14 mouse cellular contexts compared by ENCODE assay signal in genomic region chr1:128400926-128401325, GRCm38 (mm10). TPM values are rescaled to one million over a fixed set of nuclear protein-coding genes. Genes with fewer than 3 reads are reported as not detected.
DNase-seq lines count a peak whose midpoint lies in the region; ATAC-seq and TF ChIP-seq lines count a peak whose summit lies in the region.
"Had no signal": no experiment of that assay in that cellular context is flagged by ENCODE, and none has a peak within 500 bp of the region (broad histone marks: within the 10 kb centered on the region; RNA-seq: fewer than 3 reads in every experiment).

No protein-coding gene starts in this region.

- no peak overlapping the region for H3K4me3 ChIP-seq in midbrain, embryonic 10.5 days
- H3K4me3 ChIP-seq in midbrain, postnatal 0 days (ENCODE audit: low read depth, low read length), result no peak overlapping the region
- no peak overlapping the region for H3K4me3 ChIP-seq in forebrain, embryonic 14.5 days (ENCODE audit: low read depth, low read length)
- H3K4me3 ChIP-seq in midbrain, embryonic 13.5 days (replicated peaks), result no peak overlapping the region
- H3K4me3 ChIP-seq in limb, embryonic 10.5 days, result no peak overlapping the region
- H3K4me3 ChIP-seq: heart, embryonic 13.5 days; liver, embryonic 12.5 days had no signal

- H3K9me3 ChIP-seq in midbrain, embryonic 10.5 days (replicated peaks), result 0 out of 2 replicates have a peak, but pooled peaks cover 6% of the 10 kb centered on the region
- no peaks in the 10 kb centered on the region for H3K9me3 ChIP-seq in midbrain, postnatal 0 days (ENCODE audit: low read length)
- H3K9me3 ChIP-seq in forebrain, embryonic 14.5 days (replicated peaks; ENCODE audit: control insufficient read depth, low read length), result no peaks in the 10 kb centered on the region
- no peaks in the 10 kb centered on the region for H3K9me3 ChIP-seq in midbrain, embryonic 13.5 days
- H3K9me3 ChIP-seq in limb, embryonic 10.5 days (replicated peaks), result no peaks in the 10 kb centered on the region
- H3K9me3 ChIP-seq: heart, embryonic 13.5 days; liver, embryonic 12.5 days had no signal

- no peak for ATAC-seq in midbrain, postnatal 0 days (ENCODE audit: low FRiP score)
- no peak for ATAC-seq in forebrain, embryonic 14.5 days
- ATAC-seq in midbrain, embryonic 13.5 days, result no peak
- ATAC-seq: liver, embryonic 12.5 days had no signal

- H3K36me3 ChIP-seq in midbrain, embryonic 10.5 days, result peaks cover 66% of the 10 kb centered on the region
- H3K36me3 ChIP-seq in midbrain, postnatal 0 days (ENCODE audit: insufficient read depth, low read length), result peaks cover 2% of the 10 kb centered on the region; the same call in 1 of the 2 replicates
- peaks cover 9% of the 10 kb centered on the region for H3K36me3 ChIP-seq in forebrain, embryonic 14.5 days (ENCODE audit: control insufficient read depth, insufficient read depth, low read length)
- peaks cover 12% of the 10 kb centered on the region for H3K36me3 ChIP-seq in midbrain, embryonic 13.5 days
- peaks cover 76% of the 10 kb centered on the region for H3K36me3 ChIP-seq in limb, embryonic 10.5 days

- TF ChIP-seq CTCF in midbrain, postnatal 0 days (IDR thresholded peaks at IDR 0.05), result no peak

- H3K4me2 ChIP-seq in midbrain, postnatal 0 days (ENCODE audit: low read depth, low read length, poor library complexity, severe bottlenecking), result no peak overlapping the region
- H3K4me2 ChIP-seq in forebrain, embryonic 14.5 days (ENCODE audit: low read length), result no peak overlapping the region
- H3K4me2 ChIP-seq in midbrain, embryonic 13.5 days (replicated peaks), result no peak overlapping the region
- H3K4me2 ChIP-seq: heart, embryonic 13.5 days; liver, embryonic 12.5 days had no signal

- no peak for DNase-seq in midbrain, embryonic 10.5 days (ENCODE audit: low spot score)
- DNase-seq in midbrain, postnatal 0 days (ENCODE audit: low spot score), result no peak
- peak; percentile 7 for DNase-seq in Muller cell, postnatal 12 days (ENCODE audit: inconsistent ontology term)
- DNase-seq in forebrain, embryonic 14.5 days (ENCODE audit: low spot score), result peak; percentile 14
- no peak for DNase-seq in limb, embryonic 10.5 days (ENCODE audit: low spot score)
- DNase-seq in heart, adult 18-20 months, result no peak
- DNase-seq: cerebellum, adult 2 months; gastrocnemius, postnatal 25 days; kidney, adult 9 months; right cerebral cortex, adult 18-20 months; spleen, adult 18-20 months had no signal

- H3K27me3 ChIP-seq in midbrain, embryonic 10.5 days (ENCODE audit: low read depth, poor library complexity, severe bottlenecking), result no peaks in the 10 kb centered on the region
- no peaks in the 10 kb centered on the region for H3K27me3 ChIP-seq in midbrain, postnatal 0 days (ENCODE audit: insufficient read depth, low read length)
- no peaks in the 10 kb centered on the region for H3K27me3 ChIP-seq in forebrain, embryonic 14.5 days (replicated peaks; ENCODE audit: control insufficient read depth, insufficient read depth, low read length)
- no peaks in the 10 kb centered on the region for H3K27me3 ChIP-seq in midbrain, embryonic 13.5 days
- H3K27me3 ChIP-seq in limb, embryonic 10.5 days (ENCODE audit: low read depth, poor library complexity, severe bottlenecking), result no peaks in the 10 kb centered on the region
- H3K27me3 ChIP-seq: heart, embryonic 13.5 days; liver, embryonic 12.5 days had no signal

- H3K4me1 ChIP-seq in midbrain, embryonic 10.5 days, result peaks cover 48% of the 10 kb centered on the region
- no peaks in the 10 kb centered on the region for H3K4me1 ChIP-seq in midbrain, postnatal 0 days (ENCODE audit: insufficient read depth, low read length)
- peaks cover 20% of the 10 kb centered on the region for H3K4me1 ChIP-seq in forebrain, embryonic 14.5 days (ENCODE audit: control insufficient read depth, insufficient read depth, low read length)
- H3K4me1 ChIP-seq in midbrain, embryonic 13.5 days (replicated peaks), result peaks cover 36% of the 10 kb centered on the region
- no peaks in the 10 kb centered on the region for H3K4me1 ChIP-seq in limb, embryonic 10.5 days
- H3K4me1 ChIP-seq: heart, embryonic 13.5 days; liver, embryonic 12.5 days had no signal

- 37% methylated on average over 2 of the region's 2 CpGs for WGBS in midbrain, embryonic 10.5 days
- WGBS in midbrain, postnatal 0 days, result 6% methylated on average over 2 of the region's 2 CpGs
- WGBS in forebrain, embryonic 14.5 days, result 6% methylated on average over 2 of the region's 2 CpGs
- 8% methylated on average over 2 of the region's 2 CpGs for WGBS in midbrain, embryonic 13.5 days
- 77% methylated on average over 2 of the region's 2 CpGs for WGBS in limb, embryonic 10.5 days

- no peak overlapping the region for H3K9ac ChIP-seq in midbrain, postnatal 0 days (replicated peaks; ENCODE audit: low read length, poor library complexity, severe bottlenecking)
- no peak overlapping the region for H3K9ac ChIP-seq in forebrain, embryonic 14.5 days (ENCODE audit: low read length)
- H3K9ac ChIP-seq in midbrain, embryonic 13.5 days (replicated peaks), result no peak overlapping the region
- H3K9ac ChIP-seq: heart, embryonic 13.5 days; liver, embryonic 12.5 days had no signal

- peak overlapping the region; percentile 72 for H3K27ac ChIP-seq in midbrain, embryonic 10.5 days (replicated peaks)
- H3K27ac ChIP-seq in midbrain, postnatal 0 days (ENCODE audit: low read depth, low read length), result no peak overlapping the region
- H3K27ac ChIP-seq in forebrain, embryonic 14.5 days (ENCODE audit: low read depth, low read length), result peak overlapping the region; percentile 44; the same call in 1 of the 2 replicates
- 0 out of 2 replicates have a peak overlapping the region, but pooled peaks have one; percentile 15 for H3K27ac ChIP-seq in midbrain, embryonic 13.5 days
- no peak overlapping the region for H3K27ac ChIP-seq in limb, embryonic 10.5 days
- H3K27ac ChIP-seq: heart, embryonic 13.5 days; liver, embryonic 12.5 days had no signal

RNA-seq across cellular contexts. Expression of gene Dars, which starts 16.2 kb away (rescaled TPM):
- polyA plus RNA-seq in midbrain, embryonic 10.5 days (2016; fragmentation: Nextera tagmentation; extraction: Ambion mirVana), result 190 and 216 TPM in 2 replicates
- 53.6 and 62.6 TPM in 2 replicates for total RNA-seq in midbrain, postnatal 0 days (2014; rRNA removed)
- polyA plus RNA-seq in midbrain, postnatal 0 days (2015; fragmentation: Nextera tagmentation; extraction: Ambion mirVana), result 104 and 105 TPM in 2 replicates
- polyA plus RNA-seq in forebrain, embryonic 14.5 days (2014; fragmentation: Nextera tagmentation; extraction: Ambion mirVana), result 105 and 111 TPM in 2 replicates
- 136 and 140 TPM in 2 replicates for polyA plus RNA-seq in midbrain, embryonic 13.5 days (2015; fragmentation: Nextera tagmentation; extraction: Ambion mirVana)
- polyA plus RNA-seq in limb, embryonic 10.5 days (2016; fragmentation: Nextera tagmentation; extraction: Ambion mirVana), result 148 and 175 TPM in 2 replicates
- total RNA-seq in heart, adult 18-20 months (2021), result 10 to 100 TPM; 69.2 to 71.5 TPM

RNA-seq across cellular contexts. Expression of gene Mcm6, which starts 41.5 kb away (rescaled TPM):
- 330 and 373 TPM in 2 replicates for polyA plus RNA-seq in midbrain, embryonic 10.5 days (2016; fragmentation: Nextera tagmentation; extraction: Ambion mirVana)
- total RNA-seq in midbrain, postnatal 0 days (2014; rRNA removed), result 36.3 and 37.3 TPM in 2 replicates
- polyA plus RNA-seq in midbrain, postnatal 0 days (2015; fragmentation: Nextera tagmentation; extraction: Ambion mirVana), result 31.1 and 31.9 TPM in 2 replicates
- polyA plus RNA-seq in forebrain, embryonic 14.5 days (2014; fragmentation: Nextera tagmentation; extraction: Ambion mirVana), result 121 and 131 TPM in 2 replicates
- 93.8 and 94.1 TPM in 2 replicates for polyA plus RNA-seq in midbrain, embryonic 13.5 days (2015; fragmentation: Nextera tagmentation; extraction: Ambion mirVana)
- 315 and 325 TPM in 2 replicates for polyA plus RNA-seq in limb, embryonic 10.5 days (2016; fragmentation: Nextera tagmentation; extraction: Ambion mirVana)
- total RNA-seq in heart, adult 18-20 months (2021), result 1 to 10 TPM; 6.0 to 6.5 TPM

Comparison
In these comparisons a context has a peak if more than half of its experiments do, and no peak if none do; other contexts are left out.
1. H3K27ac ChIP-seq: peak in midbrain, embryonic 10.5 days (single experiment), forebrain, embryonic 14.5 days (single experiment) and midbrain, embryonic 13.5 days (single experiment); none in midbrain, postnatal 0 days (single experiment) and limb, embryonic 10.5 days (single experiment).
2. DNase-seq: peak in Muller cell, postnatal 12 days (single experiment) and forebrain, embryonic 14.5 days (single experiment); none in midbrain, embryonic 10.5 days (single experiment), midbrain, postnatal 0 days (single experiment), limb, embryonic 10.5 days (single experiment) and heart, adult 18-20 months (0 of 2).